Mouse (Mus musculus): ENCODE measurements around the gene Tars2. TPM values are rescaled to one million over a fixed set of nuclear protein-coding genes. Genes with fewer than 3 reads are reported as not detected.
A peak's percentile ranks its signal among the peaks of the same experiment; 100 is the strongest.
"Not testable (repeated sequence)": the region's sequence is repeated elsewhere in the genome, so short reads cannot be mapped to it uniquely, and the experiment has no call there.

Gene Tars2
- 43.6 TPM in 2 replicates for polyA plus RNA-seq (2016; fragmentation: Nextera tagmentation; extraction: Ambion mirVana)

- no peak within 1 kb of the TSS for H3K9ac ChIP-seq
- no peaks in the 10 kb centered on the region for H3K9me3 ChIP-seq (replicated peaks)
- 89% methylated on average over 6 of the region's 6 CpGs for WGBS
- no peak for ATAC-seq (ENCODE audit: insufficient number of reproducible peaks, low FRiP score)
- no peaks in the 10 kb centered on the region for H3K27me3 ChIP-seq (replicated peaks)
- no peak within 1 kb of the TSS for H3K4me2 ChIP-seq
- H3K36me3 ChIP-seq = peaks cover 19% of the 10 kb centered on the region
- H3K27ac ChIP-seq (ENCODE audit: poor library complexity, severe bottlenecking) = no peak within 1 kb of the TSS
- no peak within 1 kb of the TSS for H3K4me3 ChIP-seq
- peaks cover 22% of the 10 kb centered on the region for H3K4me1 ChIP-seq (replicated peaks)
Observed at GRCm38 (mm10) chr3:95760106-95760505, at the start of gene Tars2. TSS of gene Tars2 (minus strand) at chr3:95760206.

GRCm38 (mm10) chr3:95808384-95808783 is 48.4 kb upstream of the Tars2 start:
- Histone ChIP-seq H3K9ac (no peak overlapping the region), H3K9me3 (replicated peaks) (no peaks in the 10 kb centered on the region), H3K4me2 (no peak overlapping the region), H3K27me3 (replicated peaks) (no peaks in the 10 kb centered on the region), H3K27ac (ENCODE audit: poor library complexity, severe bottlenecking) (no peak overlapping the region), H3K36me3 (peaks cover 25% of the 10 kb centered on the region), H3K4me3 (no peak overlapping the region), H3K4me1 (replicated peaks) (0 out of 2 replicates have a peak, but pooled peaks cover 7% of the 10 kb centered on the region)
- ATAC-seq (ENCODE audit: insufficient number of reproducible peaks, low FRiP score) = no peak
- 45% methylated on average over 2 of the region's 2 CpGs for WGBS

DNA sequence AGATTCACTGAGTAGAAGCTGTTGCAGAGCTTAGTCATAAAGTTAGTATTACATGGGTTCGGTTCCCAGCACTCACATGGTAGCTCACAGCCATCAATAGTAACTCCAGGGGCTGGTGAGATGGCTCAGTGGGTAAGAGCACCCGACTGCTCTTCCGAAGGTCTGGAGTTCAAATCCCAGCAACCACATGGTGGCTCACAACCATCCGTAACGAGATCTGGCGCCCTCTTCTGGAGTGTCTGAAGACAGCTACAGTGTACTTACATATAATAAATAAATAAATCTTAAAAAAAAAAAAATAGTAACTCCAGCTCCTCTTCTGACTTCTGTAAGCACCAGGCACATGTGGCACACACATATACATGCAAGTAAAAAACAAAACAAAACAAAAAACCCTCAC is 47.6 kb upstream of the Tars2 start:
- not testable (repeated sequence) for ATAC-seq (ENCODE audit: insufficient number of reproducible peaks, low FRiP score); H3K9ac ChIP-seq; H3K4me2 ChIP-seq; H3K4me1 ChIP-seq (replicated peaks); H3K27ac ChIP-seq (ENCODE audit: poor library complexity, severe bottlenecking); H3K9me3 ChIP-seq (replicated peaks); H3K27me3 ChIP-seq (replicated peaks); H3K4me3 ChIP-seq
- 96% methylated on average over 5 of the region's 6 CpGs for WGBS
- peaks cover 28% of the 10 kb centered on the region for H3K36me3 ChIP-seq

- H3K36me3 ChIP-seq = peaks cover 28% of the 10 kb centered on the region
- no peaks in the 10 kb centered on the region for H3K27me3 ChIP-seq (replicated peaks)
- WGBS = 31% methylated on average over 1 of the region's 1 CpGs
- no peak for ATAC-seq (ENCODE audit: insufficient number of reproducible peaks, low FRiP score)
- 0 out of 2 replicates have a peak, but pooled peaks cover 7% of the 10 kb centered on the region for H3K4me1 ChIP-seq (replicated peaks)
- H3K4me2 ChIP-seq = no peak overlapping the region
- H3K9ac ChIP-seq = no peak overlapping the region
- H3K27ac ChIP-seq (ENCODE audit: poor library complexity, severe bottlenecking) = no peak overlapping the region
- H3K4me3 ChIP-seq = no peak overlapping the region
- no peaks in the 10 kb centered on the region for H3K9me3 ChIP-seq (replicated peaks)
Observed at GRCm38 (mm10) chr3:95806677-95807076, 46.7 kb upstream of the Tars2 start.

DNA sequence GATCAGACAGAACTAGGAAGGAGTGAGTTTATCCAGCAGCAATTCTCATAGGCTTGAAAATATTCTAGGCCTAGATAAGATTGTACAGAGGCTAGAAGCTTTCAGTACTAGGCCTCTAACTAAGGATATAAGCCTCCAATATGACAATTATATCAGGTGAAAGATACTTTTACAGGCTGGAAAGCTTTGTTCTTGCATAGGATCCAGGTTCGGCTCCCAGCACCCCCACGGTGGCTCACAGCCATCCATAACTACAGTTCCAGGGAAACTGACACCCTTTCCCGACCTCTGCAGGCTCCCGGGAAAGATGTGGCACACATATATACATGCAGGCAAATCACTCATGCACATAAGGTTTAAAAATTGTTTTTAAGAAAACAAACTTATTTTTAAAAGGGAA is 43.8 kb upstream of the Tars2 start:
- no peak overlapping the region for H3K9ac ChIP-seq
- no peak overlapping the region for H3K4me2 ChIP-seq
- 91% methylated on average over 4 of the region's 4 CpGs for WGBS
- H3K4me3 ChIP-seq = no peak overlapping the region
- H3K36me3 ChIP-seq = peaks cover 28% of the 10 kb centered on the region
- H3K27me3 ChIP-seq (replicated peaks) = no peaks in the 10 kb centered on the region
- no peaks in the 10 kb centered on the region for H3K9me3 ChIP-seq (replicated peaks)
- ATAC-seq (ENCODE audit: insufficient number of reproducible peaks, low FRiP score) = no peak
- no peak overlapping the region for H3K27ac ChIP-seq (ENCODE audit: poor library complexity, severe bottlenecking)
- H3K4me1 ChIP-seq (replicated peaks) = no peaks in the 10 kb centered on the region

DNA sequence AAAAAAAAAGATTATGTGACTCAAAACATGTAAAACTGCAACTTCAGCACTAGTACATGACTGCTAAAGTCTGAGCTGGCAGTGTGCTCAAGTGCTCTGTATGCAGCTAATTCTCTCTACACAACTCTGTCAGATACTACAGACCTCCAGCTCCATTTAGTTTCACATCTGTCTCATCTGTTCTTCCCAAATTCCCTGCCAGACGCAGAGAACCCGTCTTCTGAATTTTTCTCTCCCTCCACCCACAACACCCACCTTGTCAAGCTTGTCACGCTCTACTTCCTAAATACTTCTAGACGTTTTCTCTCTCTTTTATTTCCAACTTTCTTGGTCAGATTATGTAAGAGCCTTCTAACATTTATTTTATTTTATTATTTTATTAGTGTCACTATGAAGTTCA is 38.8 kb upstream of the Tars2 start:
- no peaks in the 10 kb centered on the region for H3K9me3 ChIP-seq (replicated peaks)
- 82% methylated on average over 4 of the region's 4 CpGs for WGBS
- no peak overlapping the region for H3K4me3 ChIP-seq
- H3K27me3 ChIP-seq (replicated peaks) = no peaks in the 10 kb centered on the region
- no peak overlapping the region for H3K4me2 ChIP-seq
- peaks cover 12% of the 10 kb centered on the region; the same call in 1 of the 2 replicates for H3K36me3 ChIP-seq
- no peaks in the 10 kb centered on the region for H3K4me1 ChIP-seq (replicated peaks)
- no peak for ATAC-seq (ENCODE audit: insufficient number of reproducible peaks, low FRiP score)
- H3K27ac ChIP-seq (ENCODE audit: poor library complexity, severe bottlenecking) = no peak overlapping the region
- H3K9ac ChIP-seq = no peak overlapping the region

GRCm38 (mm10) chr3:95794299-95794698 is 34.3 kb upstream of the Tars2 start:
- Histone ChIP-seq H3K4me2 (no peak overlapping the region), H3K27ac (ENCODE audit: poor library complexity, severe bottlenecking) (no peak overlapping the region), H3K9me3 (replicated peaks) (no peaks in the 10 kb centered on the region), H3K36me3 (0 out of 2 replicates have a peak, but pooled peaks cover 5% of the 10 kb centered on the region), H3K4me1 (replicated peaks) (0 out of 2 replicates have a peak, but pooled peaks cover 11% of the 10 kb centered on the region), H3K27me3 (replicated peaks) (no peaks in the 10 kb centered on the region), H3K4me3 (no peak overlapping the region), H3K9ac (no peak overlapping the region)
- ATAC-seq (ENCODE audit: insufficient number of reproducible peaks, low FRiP score) = no peak
- 85% methylated on average over 1 of the region's 1 CpGs for WGBS

DNA sequence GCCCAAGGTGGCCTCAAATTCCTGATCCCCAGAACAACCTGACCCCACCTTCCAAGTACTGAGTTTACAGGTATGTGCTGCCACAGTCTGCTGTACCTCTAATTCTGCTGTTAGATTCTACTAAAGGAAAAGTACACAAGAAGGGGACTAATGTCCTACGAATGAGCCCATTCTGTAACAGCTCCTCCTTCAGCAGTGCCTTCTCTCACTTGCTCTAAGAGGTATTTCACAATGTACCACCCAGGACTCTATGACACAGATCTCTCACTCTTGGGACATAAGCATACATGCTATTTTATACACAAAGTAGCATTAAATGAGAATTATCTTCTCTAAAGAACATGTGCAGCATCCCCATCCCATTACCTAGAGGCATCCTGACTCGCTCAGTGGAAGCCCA is 33.7 kb upstream of the Tars2 start:
- no peak for ATAC-seq (ENCODE audit: insufficient number of reproducible peaks, low FRiP score)
- H3K4me1 ChIP-seq (replicated peaks) = 0 out of 2 replicates have a peak, but pooled peaks cover 11% of the 10 kb centered on the region
- no peak overlapping the region for H3K9ac ChIP-seq
- no peaks in the 10 kb centered on the region for H3K27me3 ChIP-seq (replicated peaks)
- no peak overlapping the region for H3K4me3 ChIP-seq
- WGBS = 82% methylated on average over 2 of the region's 2 CpGs
- no peak overlapping the region for H3K27ac ChIP-seq (ENCODE audit: poor library complexity, severe bottlenecking)
- H3K36me3 ChIP-seq = 0 out of 2 replicates have a peak, but pooled peaks cover 9% of the 10 kb centered on the region
- H3K4me2 ChIP-seq = no peak overlapping the region
- H3K9me3 ChIP-seq (replicated peaks) = no peaks in the 10 kb centered on the region

DNA sequence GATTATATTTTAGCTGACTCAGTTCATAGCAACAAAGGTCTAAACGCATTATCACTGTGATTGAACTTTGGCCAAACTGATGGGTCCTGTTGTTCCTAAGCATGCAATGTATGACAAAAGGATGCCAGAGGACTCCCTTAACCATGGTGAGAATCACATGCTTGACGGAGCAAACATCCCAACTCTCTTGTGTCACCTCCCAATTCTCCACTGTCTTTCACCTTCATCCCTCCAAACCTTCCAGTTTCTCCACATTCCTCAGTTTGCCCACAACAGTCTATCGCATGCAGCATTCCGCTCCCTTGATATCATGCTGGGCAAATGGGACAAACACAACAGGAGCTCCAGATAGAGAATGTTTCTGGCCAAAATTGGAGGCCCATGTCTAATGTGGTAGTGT is 25.5 kb upstream of the Tars2 start:
- Histone ChIP-seq H3K4me3 (no peak overlapping the region), H3K36me3 (peaks cover 67% of the 10 kb centered on the region), H3K27ac (ENCODE audit: poor library complexity, severe bottlenecking) (no peak overlapping the region), H3K4me1 (replicated peaks) (no peaks in the 10 kb centered on the region), H3K9ac (no peak overlapping the region), H3K9me3 (replicated peaks) (no peaks in the 10 kb centered on the region), H3K4me2 (no peak overlapping the region), H3K27me3 (replicated peaks) (no peaks in the 10 kb centered on the region)
- no peak for ATAC-seq (ENCODE audit: insufficient number of reproducible peaks, low FRiP score)
- WGBS = 95% methylated on average over 4 of the region's 4 CpGs

DNA sequence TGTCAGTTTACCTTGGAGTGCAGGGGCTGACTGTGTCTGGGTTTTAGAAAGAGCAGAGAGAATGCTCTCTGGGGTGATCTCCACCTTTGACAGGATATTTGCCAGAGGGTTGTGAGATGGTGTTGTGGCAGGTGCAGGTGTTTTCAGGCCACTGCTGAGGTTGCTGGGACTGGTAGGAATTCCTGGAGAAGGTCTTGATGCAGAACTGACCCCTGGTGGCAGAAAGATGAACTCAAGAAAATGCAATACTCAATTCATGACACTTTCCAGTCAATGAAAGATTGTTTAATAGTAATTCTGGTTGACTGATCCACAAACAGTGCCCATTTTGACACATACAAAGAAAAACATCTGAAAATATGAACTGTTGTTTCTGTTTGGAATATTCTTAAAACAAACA is 12.0 kb upstream of the Tars2 start:
- no peak overlapping the region for H3K4me3 ChIP-seq
- no peak overlapping the region for H3K4me2 ChIP-seq
- no peaks in the 10 kb centered on the region for H3K9me3 ChIP-seq (replicated peaks)
- ATAC-seq (ENCODE audit: insufficient number of reproducible peaks, low FRiP score) = no peak
- H3K36me3 ChIP-seq = peaks cover 71% of the 10 kb centered on the region
- no peak overlapping the region for H3K9ac ChIP-seq
- no peak overlapping the region for H3K27ac ChIP-seq (ENCODE audit: poor library complexity, severe bottlenecking)
- no peaks in the 10 kb centered on the region for H3K27me3 ChIP-seq (replicated peaks)
- no peaks in the 10 kb centered on the region for H3K4me1 ChIP-seq (replicated peaks)

DNA sequence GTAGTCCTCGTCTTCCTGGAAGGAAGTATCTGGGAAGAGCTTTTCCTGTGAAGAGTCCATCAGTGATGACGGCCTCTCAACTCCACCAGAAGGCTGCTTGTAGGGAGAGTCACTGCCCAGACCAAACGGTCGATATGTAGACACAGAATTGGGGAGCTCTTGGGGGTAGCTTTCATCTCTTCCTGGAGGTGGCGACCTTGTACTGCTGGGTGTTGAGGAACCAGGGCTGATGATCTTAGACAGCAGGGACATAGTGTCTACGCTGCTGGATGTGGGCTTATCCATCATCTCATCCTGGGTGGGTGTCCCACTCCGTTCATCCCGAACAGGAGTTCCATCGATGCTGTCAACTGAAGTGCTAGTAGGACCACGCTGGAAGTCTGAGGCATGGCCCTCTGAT is 5.5 kb upstream of the Tars2 start:
- H3K36me3 ChIP-seq = peaks cover 57% of the 10 kb centered on the region

DNA sequence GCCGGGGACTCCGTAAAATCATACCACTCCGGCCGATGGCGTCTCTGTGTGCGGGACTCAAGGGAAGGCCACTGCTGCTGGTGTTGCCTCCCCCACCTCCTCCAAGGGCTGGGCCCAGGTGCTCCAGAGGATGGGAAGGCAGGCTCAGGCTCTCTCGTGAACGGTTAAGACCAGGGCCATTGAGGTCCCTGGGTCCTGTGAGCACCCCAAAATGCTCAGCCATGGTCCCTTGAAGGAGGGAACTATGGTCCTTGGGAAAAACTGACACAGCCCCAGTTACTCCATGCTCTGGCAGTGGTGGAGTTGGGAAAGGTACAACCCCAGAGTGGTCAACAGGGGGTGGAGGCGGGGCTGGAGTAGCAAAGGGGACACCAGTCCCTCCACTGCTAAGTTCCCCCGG is 3.8 kb upstream of the Tars2 start:
- Histone ChIP-seq H3K9ac (no peak overlapping the region), H3K4me2 (no peak overlapping the region), H3K4me1 (replicated peaks) (peaks cover 19% of the 10 kb centered on the region), H3K27ac (ENCODE audit: poor library complexity, severe bottlenecking) (peak overlapping the region; percentile 35; the same call in 1 of the 2 replicates), H3K4me3 (no peak overlapping the region), H3K27me3 (replicated peaks) (no peaks in the 10 kb centered on the region), H3K36me3 (peaks cover 49% of the 10 kb centered on the region), H3K9me3 (replicated peaks) (no peaks in the 10 kb centered on the region)
- WGBS = 79% methylated on average over 10 of the region's 10 CpGs
- ATAC-seq (ENCODE audit: insufficient number of reproducible peaks, low FRiP score) = no peak

More for the DNA sequence above, 5.5 kb upstream of the Tars2 start:
- 89% methylated on average over 10 of the region's 10 CpGs for WGBS
- Histone ChIP-seq H3K27ac (ENCODE audit: poor library complexity, severe bottlenecking) (no peak overlapping the region), H3K9me3 (replicated peaks) (no peaks in the 10 kb centered on the region), H3K9ac (no peak overlapping the region), H3K4me2 (no peak overlapping the region), H3K4me3 (no peak overlapping the region), H3K27me3 (replicated peaks) (no peaks in the 10 kb centered on the region), H3K4me1 (replicated peaks) (peaks cover 16% of the 10 kb centered on the region)
- ATAC-seq (ENCODE audit: insufficient number of reproducible peaks, low FRiP score) = no peak
